Mouse (Mus musculus) megakaryocyte, adult 5-6 weeks (primary cell): ENCODE data around the gene Map4. TPM values are rescaled to one million over a fixed set of nuclear protein-coding genes. Genes with fewer than 3 reads are reported as not detected.
"Not testable (repeated sequence)": the region's sequence is repeated elsewhere in the genome, so short reads cannot be mapped to it uniquely, and the experiment has no call there.

Experiments
- ATAC-seq: 2 replicates; pipeline ENCODE4 v1.8.0; 2016; ENCODE audit warnings: mild to moderate bottlenecking, inconsistent platforms; ENCODE audit not compliant: poor library complexity, severe bottlenecking
- total RNA-seq, 2 experiments: library from RNA; stranded (forward) in 1 of 2; stranded (reverse) in 1 of 2; fragments of 153-499, 151-499 nt in 1 of 2; fragments of 221-1000, 200-1000 nt in 1 of 2; gene quantifications; 2 replicates each; pipeline versions ENCODE4 v1.2.3 to v1.2.4; 2015 to 2017

Gene Map4
- total RNA-seq, 2 experiments from 2014 or later: 50.0 to 74.3 TPM

DNA sequence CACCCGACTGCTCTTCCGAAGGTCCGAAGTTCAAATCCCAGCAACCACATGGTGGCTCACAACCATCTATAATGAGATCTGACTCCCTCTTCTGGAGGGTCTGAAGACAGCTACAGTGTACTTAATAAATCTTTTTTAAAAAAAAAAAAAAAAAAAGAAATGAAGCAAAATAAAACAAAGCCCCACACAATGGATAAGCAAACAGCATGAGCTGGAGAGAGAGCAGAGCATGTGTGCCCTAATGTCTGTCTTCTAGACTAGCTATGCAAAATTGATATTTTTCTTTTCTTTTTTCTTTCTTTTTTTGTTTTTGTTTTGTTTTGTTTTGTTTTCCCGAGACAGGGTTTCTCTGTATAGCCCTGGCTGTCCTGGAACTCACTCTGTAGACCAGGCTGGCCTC lies 49.0 kb downstream of the Map4 start:
- ATAC-seq: not testable (repeated sequence)

DNA sequence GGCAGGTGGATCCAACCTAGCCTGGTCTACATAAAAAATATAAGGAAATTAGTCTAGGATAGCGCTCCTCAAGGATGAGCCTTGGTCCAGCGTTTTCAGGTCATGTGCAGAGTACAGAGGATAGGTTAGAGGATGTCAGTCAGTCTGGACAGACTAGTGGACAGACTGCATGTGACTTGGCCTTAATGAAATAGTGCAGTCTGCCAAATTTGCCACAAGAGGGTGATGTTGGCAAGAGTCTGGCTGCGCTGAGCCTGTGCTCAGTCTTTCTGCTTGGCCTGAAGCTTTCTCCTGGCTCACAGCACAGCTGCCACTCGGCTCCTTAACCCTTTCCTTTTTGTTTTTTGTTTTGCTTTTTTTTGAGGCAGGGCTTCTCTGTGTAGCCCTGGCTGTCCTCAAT lies 54.2 kb downstream of the Map4 start:
- peak; percentile 97 for ATAC-seq

DNA sequence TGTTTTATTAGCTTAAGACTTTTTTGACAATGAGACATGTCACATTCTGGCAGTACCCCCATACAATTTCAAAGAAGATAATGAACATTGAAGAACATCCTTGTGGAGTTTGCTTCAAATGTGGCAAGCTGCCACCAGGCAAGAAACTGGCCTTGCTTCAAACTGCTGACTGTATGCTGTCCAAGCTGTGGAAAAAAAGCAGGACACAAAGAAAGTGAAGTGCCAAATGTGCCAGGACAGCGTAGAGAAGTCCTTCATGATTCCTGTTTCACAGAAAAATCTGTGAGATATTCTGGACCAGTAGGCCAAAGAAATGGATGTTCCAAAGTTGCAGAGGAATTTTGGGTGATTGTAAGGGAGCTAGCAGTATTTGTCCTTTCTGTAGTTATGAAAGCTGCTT lies 57.8 kb downstream of the Map4 start:
- ATAC-seq: no peak

DNA sequence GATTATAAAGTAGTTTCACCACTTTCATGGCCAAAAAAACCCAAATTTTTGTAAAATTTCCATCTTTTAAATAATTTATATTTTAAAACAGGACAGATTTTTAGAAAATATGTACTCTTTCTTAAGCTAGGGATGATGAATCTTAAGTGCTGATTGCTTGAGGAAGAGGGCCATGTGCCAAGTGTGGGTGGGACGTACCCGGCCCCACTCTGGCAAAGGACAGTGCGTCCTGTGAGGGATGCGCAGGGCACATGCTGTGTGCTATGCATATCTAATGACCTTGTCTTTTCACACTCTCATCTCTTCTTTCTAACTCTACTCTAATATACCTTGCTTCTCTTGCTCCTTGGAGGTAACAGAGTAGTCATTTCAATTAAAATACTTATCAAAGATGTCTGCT lies 66.2 kb downstream of the Map4 start:
- no peak for ATAC-seq

DNA sequence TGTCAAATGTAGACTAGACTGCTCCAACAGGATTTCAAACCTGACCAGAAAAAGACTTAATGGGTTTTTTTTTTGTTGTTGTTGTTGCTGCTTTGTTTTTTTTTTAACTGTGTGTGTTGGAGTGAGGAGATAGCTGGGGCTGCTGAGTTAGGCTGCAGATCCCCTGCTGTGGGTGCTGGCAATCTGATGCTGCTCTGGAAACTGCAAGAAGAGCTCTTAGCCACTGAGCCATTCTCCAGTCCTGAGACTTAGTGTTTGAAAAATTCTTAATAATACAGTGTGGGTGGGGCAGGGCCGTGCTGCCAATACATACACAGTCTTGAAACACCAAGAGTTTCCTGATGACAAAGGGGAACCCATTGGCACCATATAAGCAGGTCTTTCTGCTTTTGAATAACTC lies 70.7 kb downstream of the Map4 start:
- ATAC-seq: no peak

DNA sequence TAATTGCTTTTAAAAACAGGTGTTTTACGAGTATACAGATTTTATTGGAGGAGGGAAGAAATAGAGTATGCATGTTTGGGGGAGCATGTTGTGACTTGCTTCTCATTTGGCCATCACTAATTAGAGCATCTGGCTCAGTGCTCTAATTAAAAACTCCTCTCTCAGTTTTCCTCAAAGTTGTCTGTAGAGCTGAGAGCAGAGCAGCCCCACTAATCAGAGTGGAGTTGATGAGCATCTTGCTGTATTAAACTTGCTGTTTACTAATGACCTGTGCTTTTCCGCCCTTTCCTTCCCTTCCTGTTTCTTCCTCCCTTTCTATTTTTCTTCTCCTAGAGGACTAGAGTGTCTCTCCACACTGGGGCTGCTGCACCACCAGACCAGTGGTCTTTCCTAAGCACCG lies 71.2 kb downstream of the Map4 start:
- ATAC-seq: no peak

DNA sequence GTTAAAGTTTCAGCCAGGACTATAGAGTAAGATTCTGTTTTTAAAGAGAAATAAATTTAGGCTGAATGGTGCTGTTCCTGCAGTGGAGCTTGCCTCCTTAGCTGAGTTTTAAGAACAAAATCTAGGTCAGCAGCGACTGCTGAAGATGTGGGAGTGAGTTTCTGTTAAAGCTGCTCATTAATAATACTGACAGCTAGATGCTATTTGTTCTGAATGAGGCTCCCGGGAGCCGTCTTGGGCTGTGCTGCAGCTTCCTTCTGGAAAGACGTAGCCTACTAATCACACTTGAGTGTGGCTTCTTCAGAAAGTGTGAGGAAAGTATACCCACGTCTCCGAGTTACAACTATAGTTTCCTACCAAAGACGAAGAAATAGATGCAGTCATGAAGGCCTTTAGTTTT lies 88.0 kb downstream of the Map4 start:
- no peak for ATAC-seq

DNA sequence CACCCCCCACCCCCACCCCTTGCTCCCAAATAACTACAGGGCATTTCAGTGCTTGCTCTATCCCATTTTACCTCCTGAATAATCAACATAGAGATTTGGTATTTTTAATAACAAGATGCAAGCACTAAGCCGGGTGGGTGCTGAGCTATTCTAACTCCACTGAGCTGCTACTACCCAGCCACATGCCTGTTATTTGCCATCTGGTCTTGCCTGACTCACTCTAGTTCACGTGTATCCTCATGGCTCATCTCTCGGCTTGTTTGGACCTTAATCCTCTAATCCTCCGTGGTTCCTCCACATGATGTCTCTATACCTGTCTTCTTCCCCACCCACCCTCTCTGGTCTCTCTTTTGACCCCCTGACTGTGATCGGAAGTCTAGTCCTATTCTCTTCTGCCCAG lies 89.1 kb downstream of the Map4 start:
- ATAC-seq: no peak

DNA sequence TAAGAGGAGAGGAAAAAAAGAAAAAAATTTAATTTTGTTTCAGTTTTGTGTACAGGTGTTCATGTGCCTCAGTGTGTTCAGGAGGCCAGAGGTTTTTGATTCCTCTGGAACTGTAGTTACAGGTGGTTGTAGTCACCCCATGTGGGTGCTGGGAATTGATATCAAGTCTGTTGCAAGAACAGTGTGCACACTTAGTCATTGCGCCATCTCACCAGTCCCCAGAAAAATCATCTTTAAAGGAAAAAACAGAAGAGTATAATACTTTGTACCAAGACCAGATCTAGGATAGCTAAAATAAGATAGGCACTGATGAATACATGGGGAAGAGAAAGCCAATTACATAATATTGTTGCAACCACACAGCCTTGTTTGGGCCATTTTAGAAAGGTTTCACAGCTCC lies 90.2 kb downstream of the Map4 start:
- peak; percentile 62 for ATAC-seq

DNA sequence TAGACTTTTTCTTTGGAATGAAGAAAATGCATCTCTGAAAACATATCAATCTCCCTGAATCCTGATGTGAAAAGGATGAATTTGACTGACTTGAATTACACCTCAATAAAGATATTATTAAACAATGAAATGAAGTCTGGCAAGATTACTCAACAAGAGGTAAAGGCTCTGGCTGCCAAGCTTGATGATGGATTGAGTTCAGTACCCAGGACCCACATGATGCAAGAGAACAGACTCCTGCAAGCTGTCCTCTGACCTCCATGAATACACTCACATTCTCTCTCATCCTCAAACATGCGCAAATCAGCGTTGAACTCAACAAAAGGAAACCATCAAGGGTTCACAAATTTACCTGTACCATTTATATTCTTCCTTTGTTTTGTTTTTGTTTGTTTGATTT lies 90.9 kb downstream of the Map4 start:
- no peak for ATAC-seq

DNA sequence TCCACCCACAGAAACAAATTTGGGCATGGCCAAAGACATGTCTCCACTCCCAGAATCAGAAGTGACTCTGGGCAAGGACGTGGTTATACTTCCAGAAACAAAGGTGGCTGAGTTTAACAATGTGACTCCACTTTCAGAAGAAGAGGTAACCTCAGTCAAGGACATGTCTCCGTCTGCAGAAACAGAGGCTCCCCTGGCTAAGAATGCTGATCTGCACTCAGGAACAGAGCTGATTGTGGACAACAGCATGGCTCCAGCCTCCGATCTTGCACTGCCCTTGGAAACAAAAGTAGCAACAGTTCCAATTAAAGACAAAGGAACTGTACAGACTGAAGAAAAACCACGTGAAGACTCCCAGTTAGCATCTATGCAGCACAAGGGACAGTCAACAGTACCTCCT lies 103.8 kb downstream of the Map4 start:
- ATAC-seq: no peak

DNA sequence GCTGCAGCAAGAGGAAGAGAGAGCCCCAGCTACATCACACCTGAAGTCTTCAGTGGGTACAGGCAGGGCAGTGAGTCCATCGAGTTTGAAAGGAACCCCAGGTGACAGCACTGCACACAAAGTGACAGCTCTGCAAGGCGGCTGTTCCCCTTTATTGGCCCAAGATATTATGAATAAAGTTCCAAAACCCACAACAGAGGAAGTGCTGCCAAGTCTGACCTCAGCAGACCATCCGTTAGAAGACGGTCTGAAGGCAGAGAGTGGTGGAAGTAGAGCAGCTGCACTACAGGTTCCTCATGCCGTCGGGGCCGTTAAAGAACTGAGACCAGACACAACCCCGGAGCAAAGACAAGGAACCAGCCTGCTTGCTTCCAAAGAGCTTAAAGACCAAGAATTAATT lies 106.6 kb downstream of the Map4 start:
- ATAC-seq: peak; percentile 97

DNA sequence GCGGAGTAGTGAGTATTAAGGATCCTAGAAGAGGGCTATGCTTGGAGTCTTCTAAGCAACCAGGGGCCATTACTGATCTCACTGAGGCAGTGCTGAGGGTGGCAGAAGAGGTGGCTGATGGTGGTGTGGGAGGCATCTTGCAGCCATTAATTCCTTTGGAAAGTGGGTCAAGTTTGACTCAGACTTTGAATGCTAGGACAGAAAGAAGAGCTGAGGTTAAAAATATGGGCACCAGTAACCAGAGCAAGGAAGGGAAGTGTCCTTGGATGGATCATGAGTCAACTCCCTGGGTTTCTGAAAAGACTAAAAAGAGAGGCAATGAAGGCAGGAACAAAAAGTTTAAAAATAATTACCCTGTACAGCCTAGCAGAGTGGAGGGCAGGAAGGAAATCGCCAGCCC lies 107.2 kb downstream of the Map4 start:
- 0 out of 2 replicates have a peak, but pooled peaks have one; percentile 4 for ATAC-seq

DNA sequence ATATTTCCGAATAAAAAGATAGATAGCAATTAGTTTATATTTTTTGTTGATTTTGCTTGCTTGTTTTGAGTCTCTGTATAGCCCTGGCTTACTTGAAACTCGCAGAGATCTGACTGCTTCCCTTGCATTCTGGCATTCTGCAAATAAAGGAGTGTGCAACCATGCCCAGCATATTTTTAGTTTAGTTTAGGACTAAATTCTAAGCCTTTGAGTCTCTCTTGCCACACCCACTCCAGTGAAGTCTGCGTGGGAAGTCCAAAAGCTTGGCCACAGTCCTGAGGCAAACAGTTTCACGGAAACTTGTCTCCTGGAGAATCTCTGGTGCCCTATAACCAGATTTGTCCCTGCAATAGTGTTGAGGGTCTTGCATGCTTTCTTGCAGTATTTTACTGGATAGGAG lies 113.1 kb downstream of the Map4 start:
- ATAC-seq: no peak

DNA sequence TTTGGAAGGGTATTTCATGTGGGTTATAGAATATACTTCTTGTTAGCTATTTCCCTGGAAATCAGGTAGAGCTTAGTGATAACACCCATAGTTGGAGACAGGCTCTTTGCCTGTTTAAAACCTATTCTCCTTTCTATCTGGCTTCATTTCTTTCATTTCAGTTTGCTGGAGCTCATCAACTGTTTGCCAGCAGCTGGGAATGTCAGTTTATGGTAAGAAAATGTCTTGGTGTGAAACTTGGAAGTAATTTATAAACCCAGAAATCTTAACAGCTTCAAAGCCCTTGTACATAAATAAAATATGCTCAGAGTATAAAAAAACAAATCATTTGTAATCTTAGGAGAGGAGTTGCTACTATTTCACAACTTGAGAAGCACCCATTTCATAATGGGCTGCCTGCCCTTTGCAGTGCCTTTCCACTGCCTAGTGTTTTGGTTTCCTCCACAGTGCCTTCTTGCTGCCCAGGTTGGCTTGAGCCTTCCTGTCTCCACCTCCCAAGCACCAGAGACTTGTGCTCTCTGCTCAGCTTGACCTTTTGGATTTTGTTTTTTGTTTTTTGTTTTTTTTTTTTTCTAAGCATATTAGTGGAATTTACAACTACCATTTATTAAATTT lies 114.6 kb downstream of the Map4 start:
- ATAC-seq: no peak

DNA sequence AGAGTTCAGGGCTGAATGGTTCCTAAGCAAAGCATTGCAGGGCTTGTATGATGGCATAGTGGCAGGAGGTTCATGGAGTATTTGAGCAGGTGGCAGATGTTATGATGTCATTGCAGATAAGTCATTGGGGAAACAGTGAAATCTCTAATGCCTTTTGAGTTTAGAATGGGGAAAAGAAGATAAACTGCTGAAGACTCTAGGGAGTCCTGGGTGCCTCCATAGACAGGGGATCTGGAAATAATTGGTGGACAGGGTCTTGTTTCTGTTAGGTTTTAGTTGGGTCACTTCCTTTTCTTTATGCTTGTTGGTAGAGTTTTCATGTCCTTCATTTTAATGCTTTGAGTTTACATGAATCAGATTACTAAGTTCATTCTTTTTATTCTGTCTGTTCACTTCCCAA lies 116.0 kb downstream of the Map4 start:
- ATAC-seq: no peak

DNA sequence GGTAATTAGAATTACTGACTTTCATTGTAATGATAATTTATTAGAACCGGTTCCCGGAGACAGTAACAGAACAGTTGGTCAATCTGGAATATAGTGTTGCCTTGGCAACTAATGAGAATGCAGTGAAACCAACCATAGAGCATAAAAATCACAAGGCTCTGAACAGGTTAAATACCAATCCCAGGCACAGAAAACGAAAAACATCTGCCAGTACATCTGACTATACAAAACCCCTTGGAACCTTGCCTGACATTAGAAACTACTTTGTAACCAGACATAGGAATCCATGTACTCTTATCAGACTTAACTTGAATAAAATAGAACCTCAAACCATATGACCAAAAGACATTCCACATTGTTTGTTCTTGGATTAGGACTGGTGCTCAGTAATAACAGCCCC lies 116.6 kb downstream of the Map4 start:
- ATAC-seq: no peak

DNA sequence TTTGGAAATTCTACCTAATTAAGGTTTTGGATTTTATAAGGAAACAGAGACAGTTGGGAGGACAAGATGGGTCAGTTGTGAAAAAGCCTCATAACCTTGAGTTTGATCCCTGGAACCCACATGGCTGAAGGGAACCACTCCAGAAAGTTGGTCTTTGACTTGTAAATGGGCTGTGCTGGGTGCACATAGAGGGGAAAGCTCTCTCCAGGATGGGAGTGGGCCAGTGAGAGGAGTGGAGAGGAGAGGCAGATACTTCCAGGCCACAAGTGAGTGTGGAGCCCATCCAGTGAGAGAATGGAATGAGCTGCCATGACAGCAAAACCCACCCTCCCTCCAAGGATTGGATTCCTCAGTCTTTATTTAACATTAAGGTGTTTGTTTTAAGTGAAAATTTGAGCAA lies 119.9 kb downstream of the Map4 start:
- no peak for ATAC-seq

DNA sequence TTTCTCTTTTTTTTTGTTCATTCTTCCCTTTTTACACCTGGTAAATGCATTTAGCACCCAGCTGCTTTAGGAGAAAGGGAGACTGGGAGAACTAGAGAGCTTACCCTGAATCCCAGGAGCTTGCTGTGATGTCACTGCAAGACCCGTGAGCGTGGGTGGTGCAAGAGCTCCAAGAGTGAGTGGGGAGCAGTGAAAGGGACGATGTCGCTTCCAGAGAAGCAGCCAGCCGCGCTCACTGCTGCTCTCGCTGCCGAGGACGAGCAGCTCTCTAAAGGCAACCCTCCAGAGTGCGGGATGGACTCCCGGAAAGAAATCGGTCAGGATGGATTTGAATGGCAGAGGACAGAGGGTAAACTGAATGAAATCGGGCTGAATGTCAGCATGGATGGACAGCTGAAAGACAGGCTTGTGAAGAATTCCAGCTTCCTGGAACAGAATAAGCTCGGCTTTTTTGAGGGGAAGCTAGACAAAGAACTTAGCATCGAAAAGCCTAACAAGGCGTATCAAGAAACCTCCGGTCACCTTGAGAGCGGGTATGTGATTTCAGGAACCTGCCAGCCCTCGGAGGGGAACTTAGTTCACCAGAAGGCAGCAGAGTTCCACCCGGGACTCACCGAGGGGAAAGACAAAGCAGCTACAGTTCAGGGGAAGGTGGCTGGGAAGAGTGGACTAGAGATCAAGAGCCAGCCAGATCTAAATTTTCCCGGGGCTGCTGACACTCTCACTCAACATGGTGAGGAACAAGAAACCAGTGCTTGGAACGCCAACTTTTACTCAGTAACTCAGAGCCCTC lies 120.8 kb downstream of the Map4 start:
- ATAC-seq: no peak

DNA sequence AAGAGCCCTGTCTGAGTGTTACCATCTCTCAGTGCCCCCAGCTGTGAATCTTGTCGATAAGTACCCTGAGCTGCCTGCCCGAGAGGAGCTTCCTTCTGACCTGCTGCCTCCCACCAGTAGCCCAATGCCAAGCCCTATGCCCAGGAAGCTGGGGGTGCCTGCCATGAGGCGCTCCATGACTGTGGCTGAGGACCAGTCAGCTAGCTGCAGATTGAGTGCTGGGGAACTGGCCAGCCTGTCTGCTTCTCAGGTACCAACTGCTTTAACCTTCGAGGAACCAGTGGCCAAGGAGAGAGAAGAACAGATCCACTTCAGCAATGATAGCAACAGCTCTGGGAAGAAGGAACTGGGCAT lies 121.7 kb downstream of the Map4 start:
- ATAC-seq: no peak

DNA sequence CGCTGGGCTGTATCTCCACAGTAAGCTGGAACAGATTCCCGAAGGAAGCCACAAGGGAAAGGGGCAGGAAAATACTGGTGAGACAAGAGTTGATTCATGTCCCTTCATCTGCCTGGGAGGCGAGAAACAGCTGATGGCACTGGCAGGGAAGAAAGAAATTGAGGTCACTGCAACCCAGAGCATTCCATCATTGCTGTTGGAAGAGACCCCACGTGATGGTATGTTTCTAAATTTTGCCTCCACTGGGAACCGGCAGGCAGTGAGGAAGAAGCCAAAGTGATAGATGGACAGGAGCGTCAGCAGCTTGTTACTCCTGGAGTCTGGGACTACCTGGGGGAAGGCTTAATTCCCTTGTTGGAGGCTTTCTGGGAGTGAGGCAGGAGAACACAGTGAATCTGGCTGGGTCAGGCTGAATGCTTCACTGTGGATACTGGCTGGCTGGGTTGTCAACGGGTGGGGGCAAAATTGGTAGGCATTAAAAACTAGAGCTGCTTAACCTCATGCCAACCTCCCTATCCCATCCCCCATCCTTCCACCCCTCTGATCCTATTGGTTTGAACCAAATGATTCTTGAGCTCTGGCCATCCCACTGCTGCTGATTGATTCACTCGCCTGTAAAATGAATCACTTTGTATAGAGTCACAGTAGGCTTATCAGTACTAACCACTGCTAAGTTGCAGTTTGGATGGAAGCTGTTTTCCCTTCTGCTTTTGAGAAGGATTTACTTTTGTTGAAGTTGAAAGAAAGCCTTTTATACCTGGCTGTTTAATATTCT lies 122.2 kb downstream of the Map4 start:
- no peak for ATAC-seq

DNA sequence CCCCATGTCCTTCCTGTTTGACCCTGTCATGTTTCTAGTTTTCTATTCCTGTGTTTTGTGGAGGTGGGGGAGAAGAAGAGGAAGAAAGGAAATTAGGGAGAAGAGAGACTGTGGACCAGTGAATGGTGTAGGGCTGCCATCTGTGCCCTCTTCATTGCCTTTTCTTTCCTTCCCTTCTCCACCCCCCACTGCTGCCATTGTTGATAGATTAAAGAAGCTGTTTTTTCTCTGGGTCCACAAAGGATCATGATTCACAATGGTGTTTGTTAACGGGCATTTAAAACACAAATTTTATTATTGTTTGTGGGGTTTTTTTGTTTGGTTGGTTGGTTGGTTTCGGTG lies 122.8 kb downstream of the Map4 start:
- ATAC-seq: no peak
